21 mouse cellular contexts compared by ENCODE assay signal in the genomic region with DNA sequence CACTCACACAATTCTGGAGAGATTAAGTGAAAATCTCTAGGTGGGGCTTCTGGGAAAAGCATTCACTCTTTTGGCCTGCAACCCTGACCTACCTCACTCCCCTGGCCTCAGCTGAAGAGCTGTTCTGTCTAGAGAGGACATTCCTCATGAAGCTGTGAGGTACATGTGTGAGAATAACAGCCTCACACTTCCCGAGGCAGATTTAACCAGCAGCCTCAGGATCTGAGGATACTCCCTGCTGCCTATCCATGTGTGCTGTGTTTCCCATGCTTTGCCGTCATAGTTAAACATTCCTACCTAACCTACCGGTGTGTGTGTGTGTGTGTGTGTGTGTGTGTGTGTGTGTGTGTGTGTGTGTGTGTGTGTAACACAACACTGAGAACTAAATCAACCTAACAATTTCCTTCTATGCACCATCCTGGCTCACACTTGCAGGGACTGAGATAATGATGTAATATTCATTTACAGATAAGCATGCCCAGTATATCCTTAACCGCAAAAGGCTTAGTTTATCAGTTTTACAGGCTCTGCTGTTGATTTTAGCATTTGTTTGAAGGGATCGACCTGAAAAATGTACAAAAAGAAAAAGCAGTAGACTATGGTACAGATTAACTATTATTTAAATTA.
DNase-seq lines count a peak whose midpoint lies in the region; ATAC-seq and TF ChIP-seq lines count a peak whose summit lies in the region.
"Had no signal": no experiment of that assay in that cellular context is flagged by ENCODE, and none has a peak within 500 bp of the region (broad histone marks: within the 10 kb centered on the region; RNA-seq: fewer than 3 reads in every experiment).

No protein-coding gene starts in this region.

- WGBS in kidney, embryonic 15.5 days = 70% methylated on average over 5 of the region's 5 CpGs
- WGBS in intestine, postnatal 0 days = 30% methylated on average over 5 of the region's 5 CpGs
- WGBS in stomach, embryonic 15.5 days = 56% methylated on average over 5 of the region's 5 CpGs
- WGBS in cerebellum, adult 2 months = 66% methylated on average over 5 of the region's 5 CpGs

- ATAC-seq in kidney, embryonic 15.5 days (replicated peaks; ENCODE audit: low FRiP score) = no peak
- peak; percentile 63 for ATAC-seq in intestine, postnatal 0 days
- ATAC-seq in stomach, embryonic 15.5 days (ENCODE audit: insufficient read depth, low FRiP score, low read depth) = peak; percentile 43; the same call in 1 of the 2 replicates

- no peak for TF ChIP-seq POLR2A in cerebellum, adult 2 months (IDR thresholded peaks at IDR 0.05; ENCODE audit: borderline replicate concordance, insufficient read depth, low read length)

- no peaks in the 10 kb centered on the region for H3K27me3 ChIP-seq in kidney, embryonic 15.5 days
- H3K27me3 ChIP-seq in intestine, postnatal 0 days (replicated peaks; ENCODE audit: control insufficient read depth, insufficient read depth, low read length) = no peaks in the 10 kb centered on the region
- no peaks in the 10 kb centered on the region for H3K27me3 ChIP-seq in stomach, embryonic 15.5 days (replicated peaks)
- no peaks in the 10 kb centered on the region for H3K27me3 ChIP-seq in cerebellum, adult 2 months (ENCODE audit: control insufficient read depth, insufficient read depth, low read length)
- H3K27me3 ChIP-seq: embryonic facial prominence, embryonic 15.5 days; midbrain, embryonic 12.5 days had no signal

- DNase-seq in heart, adult 11 months = peak; percentile 76
- DNase-seq in heart, adult 8-10 months (ENCODE audit: low spot score) = no peak
- DNase-seq in kidney, postnatal 36 days = no peak
- DNase-seq in cerebellum, adult 2 months = no peak
- no peak for DNase-seq in kidney, postnatal 4 days
- DNase-seq: adrenal gland, postnatal 10 days; cerebellum, postnatal 10 days; embryo, embryonic 11 days; kidney, adult 2 months; kidney, postnatal 25 days; lung, postnatal 36 days; right cerebral cortex, postnatal 25 days; thymus, postnatal 36 days had no signal

- no peaks in the 10 kb centered on the region for H3K4me1 ChIP-seq in kidney, embryonic 15.5 days
- no peaks in the 10 kb centered on the region for H3K4me1 ChIP-seq in intestine, postnatal 0 days (replicated peaks; ENCODE audit: control insufficient read depth, insufficient read depth, low read length)
- no peaks in the 10 kb centered on the region for H3K4me1 ChIP-seq in stomach, embryonic 15.5 days
- H3K4me1 ChIP-seq in cerebellum, adult 2 months (ENCODE audit: control insufficient read depth, insufficient read depth, low read length) = no peaks in the 10 kb centered on the region
- H3K4me1 ChIP-seq: embryonic facial prominence, embryonic 15.5 days; forebrain, embryonic 10.5 days; midbrain, embryonic 12.5 days had no signal

- H3K9me3 ChIP-seq in kidney, embryonic 15.5 days (replicated peaks) = no peaks in the 10 kb centered on the region
- no peaks in the 10 kb centered on the region for H3K9me3 ChIP-seq in intestine, postnatal 0 days (ENCODE audit: control insufficient read depth)
- no peaks in the 10 kb centered on the region for H3K9me3 ChIP-seq in stomach, embryonic 15.5 days
- H3K9me3 ChIP-seq: embryonic facial prominence, embryonic 15.5 days; forebrain, embryonic 10.5 days; heart, embryonic 10.5 days; midbrain, embryonic 12.5 days had no signal

- H3K36me3 ChIP-seq in kidney, embryonic 15.5 days = peaks cover 39% of the 10 kb centered on the region
- peaks cover 21% of the 10 kb centered on the region for H3K36me3 ChIP-seq in intestine, postnatal 0 days (ENCODE audit: control insufficient read depth, insufficient read depth)
- H3K36me3 ChIP-seq in stomach, embryonic 15.5 days = 0 out of 2 replicates have a peak, but pooled peaks cover 4% of the 10 kb centered on the region

- H3K27ac ChIP-seq in kidney, embryonic 15.5 days = 0 out of 2 replicates have a peak overlapping the region, but pooled peaks have one; percentile 10
- no peak overlapping the region; the same call in 1 of the 2 replicates for H3K27ac ChIP-seq in intestine, postnatal 0 days (ENCODE audit: low read depth, low read length)
- H3K27ac ChIP-seq in stomach, embryonic 15.5 days = no peak overlapping the region
- no peak overlapping the region for H3K27ac ChIP-seq in cerebellum, adult 2 months (ENCODE audit: insufficient read depth, low read length)
- H3K27ac ChIP-seq: embryonic facial prominence, embryonic 15.5 days; forebrain, embryonic 10.5 days; heart, embryonic 10.5 days; hindbrain, embryonic 14.5 days; midbrain, embryonic 12.5 days had no signal

- no peak overlapping the region for H3K9ac ChIP-seq in kidney, embryonic 15.5 days
- no peak overlapping the region for H3K9ac ChIP-seq in intestine, postnatal 0 days (ENCODE audit: low read depth, low read length)
- H3K9ac ChIP-seq in stomach, embryonic 15.5 days = no peak overlapping the region
- H3K9ac ChIP-seq: embryonic facial prominence, embryonic 15.5 days; hindbrain, embryonic 14.5 days; midbrain, embryonic 12.5 days had no signal

- no peak for TF ChIP-seq CTCF in intestine, postnatal 0 days (IDR thresholded peaks at IDR 0.05; ENCODE audit: low read depth)
- no peak for TF ChIP-seq CTCF in cerebellum, adult 2 months (IDR thresholded peaks at IDR 0.05; ENCODE audit: borderline replicate concordance, insufficient read depth, low read depth, low read length)

- no peak overlapping the region for H3K4me3 ChIP-seq in kidney, embryonic 15.5 days (replicated peaks)
- no peak overlapping the region for H3K4me3 ChIP-seq in intestine, postnatal 0 days (ENCODE audit: low read depth, low read length)
- no peak overlapping the region for H3K4me3 ChIP-seq in stomach, embryonic 15.5 days (replicated peaks)
- H3K4me3 ChIP-seq in cerebellum, adult 2 months (replicated peaks; ENCODE audit: insufficient read depth, low read depth, low read length) = no peak overlapping the region
- H3K4me3 ChIP-seq: embryonic facial prominence, embryonic 15.5 days; forebrain, embryonic 10.5 days; heart, embryonic 10.5 days; midbrain, embryonic 12.5 days had no signal

- no peak overlapping the region for H3K4me2 ChIP-seq in kidney, embryonic 15.5 days
- no peak overlapping the region for H3K4me2 ChIP-seq in intestine, postnatal 0 days (replicated peaks; ENCODE audit: low read depth)
- H3K4me2 ChIP-seq in stomach, embryonic 15.5 days = no peak overlapping the region
- H3K4me2 ChIP-seq: embryonic facial prominence, embryonic 15.5 days; hindbrain, embryonic 14.5 days; midbrain, embryonic 12.5 days had no signal
